Mouse (Mus musculus) kidney, adult 2 months (tissue): ENCODE measurements at regions not wholly inside any gene's neighbourhood (a gene's known extent, or its start where the extent isn't known, plus 50 kb on each side); places are given as distances from the start of the nearest gene placed in this dataset.

Experiments
- DNase-seq: peaks from one replicate; pipeline ENCODE4 v3.0.0; 2021
- H3K27ac ChIP-seq: fragments of 200-500 bp; 2 replicates; pipeline ENCODE4 v1.5.1; 2012; ENCODE audit warnings: low read depth, low read length, control low read depth, inconsistent platforms; ENCODE audit not compliant: insufficient read depth
- H3K27me3 ChIP-seq: fragments of 200-500 bp; replicated peaks from 2 replicates; pipeline ENCODE4 v1.6.1; 2012; ENCODE audit warnings: mild to moderate bottlenecking, moderate library complexity, low read length, inconsistent platforms; ENCODE audit not compliant: control insufficient read depth, insufficient read depth
- H3K36me3 ChIP-seq: fragments of 200-500 bp; 2 replicates; pipeline ENCODE4 v1.6.1; 2012; ENCODE audit warnings: mild to moderate bottlenecking, moderate library complexity, low read length, inconsistent platforms; ENCODE audit not compliant: control insufficient read depth, insufficient read depth
- H3K4me1 ChIP-seq: fragments of 200-500 bp; 2 replicates; pipeline ENCODE4 v1.6.1; 2011; ENCODE audit warnings: low read length; ENCODE audit not compliant: control insufficient read depth, insufficient read depth
- H3K4me3 ChIP-seq: fragments of 200-500 bp; 2 replicates; pipeline ENCODE4 v1.5.1; 2011; ENCODE audit warnings: mild to moderate bottlenecking, low read depth, low read length, control low read depth; ENCODE audit not compliant: insufficient read depth
- CTCF ChIP-seq: fragments of 200-500 bp; conservative IDR thresholded peaks from 2 replicates; pipeline ENCODE4 v1.5.1; 2011; ENCODE audit warnings: low read depth, mild to moderate bottlenecking, control low read depth, low read length, moderate library complexity, mixed read lengths; ENCODE audit not compliant: insufficient read depth, insufficient read length
- POLR2A ChIP-seq: fragments of 200-500 bp; IDR thresholded peaks from one replicate; pipeline ENCODE4 v1.6.1; 2011; ENCODE audit warnings: low read depth, low read length, control low read depth
- WGBS: fragments of 180-500 bp; shearing (Covaris S2); methylation state at CpG from one replicate; pipeline ENCODE4 v1.1.7; 2018; 5-methylcytosine and 5-hydroxymethylcytosine counted together

GRCm38 (mm10) chr1:42775893-42776287 lies 75.1 kb upstream of the Mrps9 start:
- Histone ChIP-seq H3K27ac (peak overlapping the region; percentile 92), H3K4me3 (no peak overlapping the region), H3K36me3 (no peaks in the 10 kb centered on the region), H3K27me3 (no peaks in the 10 kb centered on the region), H3K4me1 (peaks cover 17% of the 10 kb centered on the region)
- peak; percentile 73 for DNase-seq
- no peak for TF ChIP-seq CTCF
- no peak for TF ChIP-seq POLR2A
- WGBS, result 26% methylated on average over 2 of the region's 2 CpGs

- H3K27ac ChIP-seq, result no peak overlapping the region
- 64% methylated on average over 1 of the region's 1 CpGs for whole genome bisulfite sequencing
- no peak for DNase-seq
- H3K4me1 ChIP-seq, result peaks cover 10% of the 10 kb centered on the region
- H3K27me3 ChIP-seq, result no peaks in the 10 kb centered on the region
- TF ChIP-seq CTCF, result no peak
- no peak for TF ChIP-seq POLR2A
- no peaks in the 10 kb centered on the region for H3K36me3 ChIP-seq
- no peak overlapping the region for H3K4me3 ChIP-seq
Measured at GRCm38 (mm10) chr1:42777416-42777815, 73.6 kb upstream of the Mrps9 start.

DNA sequence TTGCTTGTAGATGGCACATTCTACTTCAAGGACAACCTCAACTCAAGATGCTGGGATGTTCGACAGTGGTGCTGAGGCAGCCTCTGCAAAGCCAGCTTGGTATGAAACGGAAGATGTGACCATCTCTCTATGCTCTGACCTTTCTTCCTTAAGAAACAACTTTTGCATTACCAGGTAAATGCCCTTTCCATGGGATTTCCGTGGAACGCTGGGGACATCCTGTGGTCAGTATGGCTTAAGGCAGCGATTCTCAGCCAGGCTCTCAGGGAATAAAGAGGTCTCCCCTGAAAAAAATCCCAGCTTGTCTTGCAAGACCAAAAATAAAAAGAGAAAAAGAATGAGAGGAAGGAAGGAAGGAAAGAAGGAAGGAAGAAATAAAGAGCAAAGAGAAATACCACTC lies 71.3 kb upstream of the Mrps9 start:
- no peaks in the 10 kb centered on the region for H3K36me3 ChIP-seq
- peaks cover 7% of the 10 kb centered on the region for H3K4me1 ChIP-seq
- TF ChIP-seq CTCF (peak; percentile 70), POLR2A (no peak)
- no peak overlapping the region for H3K4me3 ChIP-seq
- peak; percentile 73 for DNase-seq
- no peaks in the 10 kb centered on the region for H3K27me3 ChIP-seq
- 15% methylated on average over 5 of the region's 5 CpGs for WGBS
- H3K27ac ChIP-seq, result no peak overlapping the region

- H3K27me3 ChIP-seq, result no peaks in the 10 kb centered on the region
- DNase-seq, result no peak
- no peak overlapping the region for H3K27ac ChIP-seq
- H3K4me1 ChIP-seq, result peaks cover 6% of the 10 kb centered on the region
- TF ChIP-seq CTCF, result no peak
- TF ChIP-seq POLR2A, result no peak
- 34% methylated on average over 15 of the region's 15 CpGs for WGBS
- H3K4me3 ChIP-seq, result no peak overlapping the region
- no peaks in the 10 kb centered on the region for H3K36me3 ChIP-seq
Measured at GRCm38 (mm10) chr1:42780266-42780665, 70.8 kb upstream of the Mrps9 start.

DNA sequence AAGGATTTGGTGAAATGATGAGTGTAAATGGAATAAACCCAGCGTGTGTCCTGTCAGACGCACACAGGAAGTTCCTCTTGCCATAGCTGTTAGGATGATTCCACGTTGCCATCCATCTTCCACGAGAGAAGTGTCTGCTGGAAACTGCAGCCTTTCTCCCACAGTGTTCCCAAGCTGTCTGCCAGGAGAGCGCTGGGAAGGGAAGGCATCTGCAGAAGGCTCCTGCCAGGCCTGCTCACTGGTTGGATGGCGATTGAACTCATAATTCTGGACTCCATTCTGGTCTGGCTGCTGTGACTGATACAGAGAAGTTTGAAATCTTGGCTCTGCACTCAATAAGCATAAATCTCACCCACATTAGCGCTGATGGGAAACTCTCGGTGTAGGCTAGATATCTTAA lies 69.5 kb upstream of the Mrps9 start:
- Histone ChIP-seq H3K27ac (no peak overlapping the region), H3K27me3 (no peaks in the 10 kb centered on the region), H3K4me3 (no peak overlapping the region), H3K36me3 (no peaks in the 10 kb centered on the region), H3K4me1 (no peaks in the 10 kb centered on the region; the same call in 1 of the 2 replicates)
- WGBS, result 74% methylated on average over 8 of the region's 8 CpGs
- DNase-seq, result no peak
- TF ChIP-seq CTCF, result no peak
- TF ChIP-seq POLR2A, result no peak

DNA sequence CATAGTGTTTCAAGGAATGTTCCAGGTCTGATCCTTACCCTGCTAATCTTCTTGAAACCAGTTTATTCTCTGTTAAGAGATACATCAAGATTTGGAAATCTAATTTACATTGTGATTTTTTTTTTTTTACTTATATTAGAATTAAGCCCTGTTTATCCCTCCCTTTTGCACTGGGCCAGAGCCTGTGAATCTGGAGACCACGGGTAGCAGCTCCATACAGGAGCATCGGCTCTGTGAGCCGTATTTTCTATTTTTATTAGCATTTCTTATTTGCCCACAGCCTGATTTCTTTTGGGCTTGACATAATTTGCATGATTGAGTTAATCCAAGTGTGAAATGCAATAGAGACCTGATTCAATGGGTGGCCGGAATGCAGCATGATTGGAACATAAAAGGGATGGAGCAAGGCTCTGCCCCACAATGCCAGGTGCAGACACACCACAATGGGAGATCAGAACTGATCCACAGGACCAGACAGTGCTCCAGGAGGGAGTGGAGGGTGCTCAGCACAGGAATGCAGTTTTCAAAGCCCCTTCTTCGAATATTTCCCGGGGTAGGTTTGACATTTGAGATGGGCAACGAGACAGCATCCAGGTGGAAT lies 67.9 kb upstream of the Mrps9 start:
- no peaks in the 10 kb centered on the region for H3K36me3 ChIP-seq
- 59% methylated on average over 7 of the region's 7 CpGs for WGBS
- DNase-seq, result no peak
- no peaks in the 10 kb centered on the region; the same call in 1 of the 2 replicates for H3K4me1 ChIP-seq
- H3K4me3 ChIP-seq, result no peak overlapping the region
- TF ChIP-seq POLR2A (no peak), CTCF (no peak)
- H3K27me3 ChIP-seq, result no peaks in the 10 kb centered on the region
- no peak overlapping the region for H3K27ac ChIP-seq

DNA sequence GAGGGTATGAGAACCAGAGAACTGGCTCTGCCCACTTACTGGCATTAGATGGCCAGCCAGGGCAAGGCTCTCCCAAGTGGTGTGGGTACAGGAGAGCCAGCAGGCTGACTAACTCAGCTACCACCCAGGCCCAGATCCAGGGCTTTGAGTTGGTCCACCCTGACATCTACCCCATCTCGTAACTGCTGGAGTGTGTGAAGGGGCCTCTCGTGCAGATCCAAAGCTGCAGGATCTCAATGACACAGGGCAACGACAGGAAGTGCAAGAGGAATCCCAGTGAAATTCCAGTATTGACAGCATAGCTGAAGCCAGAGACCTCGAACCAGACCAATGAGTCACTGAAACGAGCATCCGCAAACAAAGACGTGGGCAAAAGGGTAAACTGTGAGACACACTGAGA lies 63.8 kb upstream of the Mrps9 start:
- Histone ChIP-seq H3K36me3 (no peaks in the 10 kb centered on the region), H3K27me3 (no peaks in the 10 kb centered on the region), H3K27ac (no peak overlapping the region), H3K4me3 (no peak overlapping the region), H3K4me1 (no peaks in the 10 kb centered on the region; the same call in 1 of the 2 replicates)
- DNase-seq, result no peak
- TF ChIP-seq CTCF, result no peak
- no peak for TF ChIP-seq POLR2A
- 44% methylated on average over 7 of the region's 7 CpGs for WGBS

DNA sequence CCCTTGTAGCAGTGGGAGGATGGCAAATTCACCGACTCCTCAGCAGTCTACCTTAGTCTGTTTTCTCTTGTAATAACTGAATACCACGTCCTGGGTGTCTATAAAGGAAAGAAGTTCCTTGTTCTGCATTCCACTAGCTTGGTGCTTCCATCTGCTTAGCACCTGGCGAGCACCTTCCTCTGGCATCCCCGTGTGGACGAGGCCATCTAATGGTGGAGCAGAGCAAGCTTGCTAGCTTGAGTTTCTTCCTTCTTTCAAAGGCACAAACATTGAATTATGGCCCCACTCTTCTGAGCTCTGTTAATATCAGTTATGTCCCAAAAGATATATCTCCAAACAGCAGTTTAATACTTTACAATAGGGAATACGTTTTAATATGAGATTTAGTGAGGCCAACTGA lies 62.6 kb upstream of the Mrps9 start:
- no peak for DNase-seq
- H3K27me3 ChIP-seq, result no peaks in the 10 kb centered on the region
- H3K27ac ChIP-seq, result no peak overlapping the region
- TF ChIP-seq CTCF (no peak; the same call in 1 of the 2 replicates), POLR2A (no peak)
- H3K4me3 ChIP-seq, result no peak overlapping the region
- no peaks in the 10 kb centered on the region for H3K4me1 ChIP-seq
- 61% methylated on average over 6 of the region's 6 CpGs for WGBS
- no peaks in the 10 kb centered on the region for H3K36me3 ChIP-seq
